Mouse (Mus musculus) E14TG2a.4 (cell line): ENCODE results near the gene Srl.
A peak's percentile ranks its signal among the peaks of the same experiment; 100 is the strongest.
"Not testable (repeated sequence)": the region's sequence is repeated elsewhere in the genome, so short reads cannot be mapped to it uniquely, and the experiment has no call there.

Experiments
- H3K27me3 ChIP-seq: 2 replicates; pipeline ENCODE4 v1.6.1; 2014; ENCODE audit warnings: low read length, control low read depth; ENCODE audit not compliant: insufficient read depth
- H3K36me3 ChIP-seq: 2 replicates; pipeline ENCODE4 v1.6.1; 2014; ENCODE audit warnings: low read length, control low read depth; ENCODE audit not compliant: insufficient read depth
- H3K4me1 ChIP-seq: replicated peaks from 2 replicates; pipeline ENCODE4 v1.6.1; 2014; ENCODE audit warnings: low read depth, low read length, control low read depth
- H3K4me3 ChIP-seq: replicated peaks from 2 replicates; pipeline ENCODE4 v1.5.1; 2014; ENCODE audit warnings: mild to moderate bottlenecking, low read length
- H3K9me3 ChIP-seq: 2 replicates; pipeline ENCODE4 v1.6.1; 2014; ENCODE audit warnings: low read length, control low read depth
- CTCF ChIP-seq: conservative IDR thresholded peaks from 2 replicates; pipeline ENCODE4 v1.5.1; 2014; ENCODE audit warnings: low read length
- NANOG ChIP-seq: IDR thresholded peaks from 2 replicates; pipeline ENCODE4 v1.6.1; 2014; ENCODE audit warnings: borderline replicate concordance, low read length, mixed read lengths
- POU5F1 ChIP-seq: IDR thresholded peaks from 2 replicates; pipeline ENCODE4 v1.6.1; 2014; ENCODE audit warnings: low read length, borderline replicate concordance

Gene Srl

GRCm38 (mm10) chr16:4537616-4538358 lies 3.8 kb downstream of the Srl start:
- Histone ChIP-seq H3K27me3 (no peaks in the 10 kb centered on the region), H3K4me3 (no peak overlapping the region), H3K4me1 (peaks cover 50% of the 10 kb centered on the region), H3K36me3 (peaks cover 22% of the 10 kb centered on the region), H3K9me3 (no peaks in the 10 kb centered on the region)
- TF ChIP-seq NANOG (no peak), CTCF (no peak), POU5F1 (no peak)

- H3K9me3 ChIP-seq, H3K27me3 ChIP-seq, H3K36me3 ChIP-seq, H3K4me3 ChIP-seq: not testable (repeated sequence)
- peaks cover 20% of the 10 kb centered on the region for H3K4me1 ChIP-seq
Measured at GRCm38 (mm10) chr16:4527373-4527772, 14.2 kb downstream of the Srl start.

GRCm38 (mm10) chr16:4523313-4524004 lies 18.2 kb downstream of the Srl start:
- Histone ChIP-seq H3K27me3 (no peaks in the 10 kb centered on the region), H3K4me1 (peaks cover 45% of the 10 kb centered on the region), H3K4me3 (peak overlapping the region; percentile 26; the same call in 1 of the 2 replicates), H3K9me3 (no peaks in the 10 kb centered on the region), H3K36me3 (peaks cover 8% of the 10 kb centered on the region)
- TF ChIP-seq POU5F1 = no peak
- no peak for TF ChIP-seq NANOG
- TF ChIP-seq CTCF = no peak

GRCm38 (mm10) chr16:4522879-4523278 lies 18.7 kb downstream of the Srl start:
- peak overlapping the region; percentile 26; the same call in 1 of the 2 replicates for H3K4me3 ChIP-seq
- no peaks in the 10 kb centered on the region for H3K27me3 ChIP-seq
- H3K36me3 ChIP-seq = 0 out of 2 replicates have a peak, but pooled peaks cover 2% of the 10 kb centered on the region
- TF ChIP-seq POU5F1 = no peak
- no peaks in the 10 kb centered on the region for H3K9me3 ChIP-seq
- peaks cover 45% of the 10 kb centered on the region for H3K4me1 ChIP-seq

GRCm38 (mm10) chr16:4521735-4522530 lies 19.7 kb downstream of the Srl start:
- no peak overlapping the region for H3K4me3 ChIP-seq
- peaks cover 45% of the 10 kb centered on the region for H3K4me1 ChIP-seq
- no peak for TF ChIP-seq CTCF
- no peak for TF ChIP-seq NANOG
- no peak for TF ChIP-seq POU5F1
- H3K36me3 ChIP-seq = 0 out of 2 replicates have a peak, but pooled peaks cover 2% of the 10 kb centered on the region
- no peaks in the 10 kb centered on the region for H3K9me3 ChIP-seq
- H3K27me3 ChIP-seq = no peaks in the 10 kb centered on the region

GRCm38 (mm10) chr16:4521074-4521667 lies 20.4 kb downstream of the Srl start:
- TF ChIP-seq POU5F1 = no peak
- H3K9me3 ChIP-seq = no peaks in the 10 kb centered on the region

GRCm38 (mm10) chr16:4520673-4521072 lies 20.9 kb downstream of the Srl start:
- H3K9me3 ChIP-seq = no peaks in the 10 kb centered on the region
- TF ChIP-seq POU5F1 (no peak), NANOG (no peak), CTCF (no peak)

More at GRCm38 (mm10) chr16:4521074-4521667, 20.4 kb downstream of the Srl start:
- no peaks in the 10 kb centered on the region for H3K27me3 ChIP-seq
- H3K4me1 ChIP-seq = peaks cover 45% of the 10 kb centered on the region
- no peak overlapping the region for H3K4me3 ChIP-seq
- 0 out of 2 replicates have a peak, but pooled peaks cover 2% of the 10 kb centered on the region for H3K36me3 ChIP-seq

GRCm38 (mm10) chr16:4519825-4520224 lies 21.8 kb downstream of the Srl start:
- peaks cover 48% of the 10 kb centered on the region for H3K4me1 ChIP-seq
- no peaks in the 10 kb centered on the region for H3K27me3 ChIP-seq
- no peaks in the 10 kb centered on the region for H3K36me3 ChIP-seq
- H3K9me3 ChIP-seq = no peaks in the 10 kb centered on the region
- no peak overlapping the region for H3K4me3 ChIP-seq
- no peak for TF ChIP-seq POU5F1
- no peak for TF ChIP-seq NANOG
- no peak for TF ChIP-seq CTCF

More at GRCm38 (mm10) chr16:4520673-4521072, 20.9 kb downstream of the Srl start:
- no peak overlapping the region for H3K4me3 ChIP-seq
- H3K27me3 ChIP-seq = no peaks in the 10 kb centered on the region
- H3K36me3 ChIP-seq = 0 out of 2 replicates have a peak, but pooled peaks cover 2% of the 10 kb centered on the region
- peaks cover 45% of the 10 kb centered on the region for H3K4me1 ChIP-seq
